Mouse (Mus musculus) forebrain, embryonic 11.5 days (tissue): Measurements from ENCODE around the gene Pkp4. TPM values are rescaled to one million over a fixed set of nuclear protein-coding genes. Genes with fewer than 3 reads are reported as not detected.

Experiments
- ATAC-seq: fragments of 200-750 bp; cut with Nextera tagmentation; replicated peaks from 2 replicates; pipeline ENCODE4 v1.8.0; 2017; ENCODE audit warnings: moderate TSS enrichment; ENCODE audit not compliant: low FRiP score
- DNase-seq: peaks from one replicate; pipeline ENCODE4 v3.0.0-alpha.2; 2017; ENCODE audit warnings: low spot score
- H3K27ac ChIP-seq: fragments of 300-500 bp; sonication (generic); 2 replicates; pipeline ENCODE4 v1.5.1; 2014; ENCODE audit warnings: low read depth, low read length
- H3K27me3 ChIP-seq: fragments of 300-500 bp; sonication (generic); 2 replicates; pipeline ENCODE4 v1.6.1; 2014; ENCODE audit warnings: mild to moderate bottlenecking, low read length, mixed read lengths; ENCODE audit not compliant: control insufficient read depth, insufficient read depth
- H3K36me3 ChIP-seq: fragments of 300-500 bp; sonication (generic); 2 replicates; pipeline ENCODE4 v1.6.1; 2014; ENCODE audit warnings: mild to moderate bottlenecking, low read length, moderate library complexity, mixed read lengths; ENCODE audit not compliant: control insufficient read depth, insufficient read depth
- H3K4me1 ChIP-seq: fragments of 300-500 bp; sonication (generic); replicated peaks from 2 replicates; pipeline ENCODE4 v1.6.1; 2014; ENCODE audit warnings: low read length, mixed read lengths; ENCODE audit not compliant: control insufficient read depth, insufficient read depth
- H3K4me2 ChIP-seq: fragments of 300-500 bp; sonication (generic); 2 replicates; pipeline ENCODE4 v1.6.1; 2014; ENCODE audit warnings: low read depth, mild to moderate bottlenecking, low read length, moderate library complexity, mixed read lengths; ENCODE audit not compliant: severe bottlenecking
- H3K4me3 ChIP-seq: fragments of 300-500 bp; sonication (generic); 2 replicates; pipeline ENCODE4 v1.5.1; 2014; ENCODE audit warnings: low read depth, low read length
- H3K9ac ChIP-seq: fragments of 300-500 bp; sonication (generic); 2 replicates; pipeline ENCODE4 v1.6.1; 2014; ENCODE audit warnings: low read length
- H3K9me3 ChIP-seq: fragments of 300-500 bp; sonication (generic); 2 replicates; pipeline ENCODE4 v1.6.1; 2016; ENCODE audit warnings: low read length, mixed read lengths; ENCODE audit not compliant: control insufficient read depth
- WGBS: fragments of 180-500 bp; shearing (Covaris S2); extraction: QIAGEN DNeasy Blood & Tissue Kit; methylation state at CpG from one replicate; pipeline ENCODE4 v1.1.7; 2014; 5-methylcytosine and 5-hydroxymethylcytosine counted together
- polyA plus RNA-seq: library from polyadenylated mRNA; unstranded; fragments of >200 nt; fragmentation: Nextera tagmentation; extraction: Ambion mirVana; gene quantifications from 2 replicates; pipeline ENCODE4 v1.2.1, GENCODE M21; 2014

The Pkp4 gene
- 24.5 and 26.1 TPM in 2 replicates for polyA plus RNA-seq

DNA sequence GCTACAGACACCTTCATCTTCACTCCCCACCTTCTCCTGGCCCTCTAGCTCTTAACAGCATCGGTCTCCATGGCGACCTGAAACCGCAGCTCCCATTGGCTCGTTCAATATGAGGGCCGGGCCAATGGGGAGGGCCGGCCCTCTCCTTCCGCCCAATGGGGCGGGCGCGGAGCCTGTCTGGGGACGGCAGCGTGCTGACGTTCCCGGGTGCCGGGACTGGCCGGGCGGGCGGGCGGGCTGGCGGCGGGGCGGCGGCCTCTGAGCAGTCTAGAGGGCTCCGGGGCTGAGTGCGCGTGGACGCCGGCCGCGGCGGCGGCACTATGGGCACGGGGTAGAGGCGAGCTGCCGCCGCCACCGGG lies at the start of gene Pkp4, which contains the start of gene Ccdc148:
Gene Pkp4, plus strand, starts transcription at position 246 of the 359 bp plus-strand sequence.
Gene Ccdc148, minus strand, starts transcription at position 79 of the 359 bp plus-strand sequence.
- DNase-seq (peak; percentile 94), ATAC-seq (peak; percentile 97)
- 0% methylated on average over 18 of the region's 37 CpGs for WGBS
- Histone ChIP-seq H3K4me2 (peak within 1 kb of the TSS; percentile 78), H3K9me3 (no peaks in the 10 kb centered on the region), H3K4me1 (peaks cover 3% of the 10 kb centered on the region; the same call in 1 of the 2 replicates), H3K4me3 (peak within 1 kb of the TSS; percentile 90), H3K27me3 (no peaks in the 10 kb centered on the region), H3K36me3 (no peaks in the 10 kb centered on the region), H3K9ac (peak within 1 kb of the TSS; percentile 86), H3K27ac (peak within 1 kb of the TSS; percentile 75)

DNA sequence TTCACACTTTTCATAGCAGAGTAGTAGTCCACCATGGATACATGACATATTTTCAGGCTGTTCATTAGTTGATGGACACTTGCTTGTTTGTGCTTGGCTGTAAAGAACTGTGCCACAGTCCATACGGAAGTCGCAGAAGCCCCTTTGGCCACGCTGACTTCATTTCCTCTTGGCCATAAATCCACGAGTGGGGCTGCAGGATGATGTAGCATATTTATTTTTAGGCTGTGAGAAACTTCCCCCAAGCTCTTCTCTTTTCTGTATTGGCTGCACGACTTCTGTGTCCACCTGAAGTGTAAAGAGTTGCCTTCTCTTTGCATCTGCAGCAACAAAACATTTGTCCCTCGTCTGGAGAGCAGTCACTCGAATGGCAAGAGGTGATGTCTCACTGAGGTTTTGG lies 31.6 kb upstream of the Pkp4 start:
- 88% methylated on average over 7 of the region's 7 CpGs for WGBS
- ATAC-seq = no peak
- H3K4me2 ChIP-seq = no peak overlapping the region
- H3K36me3 ChIP-seq = no peaks in the 10 kb centered on the region
- no peak for DNase-seq
- H3K4me1 ChIP-seq = no peaks in the 10 kb centered on the region
- no peaks in the 10 kb centered on the region for H3K27me3 ChIP-seq
- no peak overlapping the region for H3K27ac ChIP-seq
- no peak overlapping the region for H3K4me3 ChIP-seq
- H3K9me3 ChIP-seq = no peaks in the 10 kb centered on the region
- H3K9ac ChIP-seq = no peak overlapping the region

- Histone ChIP-seq H3K4me2 (no peak overlapping the region), H3K4me3 (no peak overlapping the region), H3K27me3 (no peaks in the 10 kb centered on the region), H3K27ac (no peak overlapping the region), H3K36me3 (no peaks in the 10 kb centered on the region), H3K9me3 (no peaks in the 10 kb centered on the region), H3K9ac (no peak overlapping the region), H3K4me1 (no peaks in the 10 kb centered on the region)
- whole genome bisulfite sequencing = 92% methylated on average over 8 of the region's 8 CpGs
- ATAC-seq (no peak), DNase-seq (no peak)
Measured at GRCm38 (mm10) chr2:59129821-59130220, 30.8 kb upstream of the Pkp4 start.

DNA sequence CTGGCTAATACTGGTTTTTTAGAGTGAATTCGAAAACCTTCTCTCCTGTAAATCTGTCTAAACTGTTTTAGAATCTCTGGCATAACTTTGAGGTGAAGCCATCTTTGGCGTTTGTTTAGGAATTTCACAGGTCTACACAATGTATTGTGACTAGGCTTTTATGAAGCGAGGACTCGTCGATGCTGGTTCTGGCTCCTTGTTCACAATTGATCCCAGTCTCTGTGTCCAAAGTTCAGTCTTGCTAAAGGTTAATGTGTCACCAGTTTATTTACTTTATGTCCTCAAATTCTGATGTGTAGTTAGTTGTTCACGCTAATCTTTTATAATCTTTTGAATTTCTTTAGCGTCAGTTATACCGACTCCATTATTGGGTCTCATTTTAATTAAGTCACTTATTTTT lies 29.6 kb upstream of the Pkp4 start:
- H3K4me3 ChIP-seq = no peak overlapping the region
- H3K4me1 ChIP-seq = no peaks in the 10 kb centered on the region
- H3K27me3 ChIP-seq = no peaks in the 10 kb centered on the region
- 90% methylated on average over 8 of the region's 8 CpGs for WGBS
- DNase-seq (no peak), ATAC-seq (no peak)
- H3K4me2 ChIP-seq = no peak overlapping the region
- H3K9ac ChIP-seq = no peak overlapping the region
- no peak overlapping the region for H3K27ac ChIP-seq
- no peaks in the 10 kb centered on the region for H3K36me3 ChIP-seq
- no peaks in the 10 kb centered on the region for H3K9me3 ChIP-seq

DNA sequence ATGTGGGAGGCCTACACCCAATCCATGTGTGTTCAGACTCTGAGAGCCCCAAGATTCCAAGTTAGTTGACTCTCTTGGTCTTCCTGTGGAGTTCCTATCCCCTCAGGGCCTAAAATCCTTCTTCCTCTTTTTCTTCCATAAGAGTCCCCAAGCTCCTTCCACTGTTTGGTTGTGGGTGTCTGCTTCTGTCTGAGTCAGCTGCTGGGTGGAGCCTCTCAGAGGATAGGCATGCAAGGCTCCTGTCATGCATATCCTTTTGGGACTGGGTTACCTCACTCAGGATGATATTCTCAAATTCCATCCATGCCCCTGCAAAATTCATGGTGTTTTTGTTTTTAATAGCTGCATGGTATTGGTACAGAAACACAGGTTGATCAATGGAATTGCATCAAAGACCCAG lies 5.2 kb upstream of the Pkp4 start:
- H3K4me2 ChIP-seq = no peak overlapping the region
- ATAC-seq = no peak
- no peaks in the 10 kb centered on the region for H3K27me3 ChIP-seq
- H3K36me3 ChIP-seq = no peaks in the 10 kb centered on the region
- no peaks in the 10 kb centered on the region for H3K9me3 ChIP-seq
- no peak overlapping the region for H3K27ac ChIP-seq
- no peak overlapping the region for H3K4me3 ChIP-seq
- no peak overlapping the region for H3K9ac ChIP-seq
- H3K4me1 ChIP-seq = no peaks in the 10 kb centered on the region
- DNase-seq = no peak

DNA sequence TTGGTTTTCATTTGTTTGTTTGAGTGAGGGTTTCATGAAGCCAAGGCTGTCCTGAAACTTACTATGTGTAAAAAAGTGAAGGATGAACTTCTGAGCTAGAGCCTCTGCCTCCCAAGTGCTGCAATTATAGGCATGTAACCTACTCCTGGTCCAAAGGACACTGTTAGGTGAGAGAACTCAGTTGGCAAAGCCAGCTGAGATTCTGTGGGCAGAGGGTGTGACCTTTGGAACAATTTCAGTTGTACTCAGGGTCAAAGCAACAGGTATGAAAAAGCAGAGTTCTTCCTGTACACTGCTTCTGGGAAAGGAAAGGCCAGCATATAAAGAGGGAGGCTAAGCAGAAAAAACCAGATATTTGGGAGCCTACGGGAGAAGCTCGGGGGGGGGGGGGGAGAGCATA lies 2.5 kb upstream of the Pkp4 start:
- peaks cover 3% of the 10 kb centered on the region; the same call in 1 of the 2 replicates for H3K4me1 ChIP-seq
- H3K36me3 ChIP-seq = no peaks in the 10 kb centered on the region
- no peak overlapping the region for H3K4me2 ChIP-seq
- DNase-seq = no peak
- H3K27ac ChIP-seq = no peak overlapping the region
- no peaks in the 10 kb centered on the region for H3K27me3 ChIP-seq
- no peak overlapping the region for H3K9ac ChIP-seq
- no peaks in the 10 kb centered on the region for H3K9me3 ChIP-seq
- H3K4me3 ChIP-seq = no peak overlapping the region
- 66% methylated on average over 2 of the region's 2 CpGs for WGBS
- no peak for ATAC-seq

GRCm38 (mm10) chr2:59159961-59160604 lies 567 bp upstream of the Pkp4 start:
- Histone ChIP-seq H3K9ac (peak overlapping the region; percentile 32; the same call in 1 of the 2 replicates), H3K27ac (no peak overlapping the region; the same call in 1 of the 2 replicates), H3K36me3 (no peaks in the 10 kb centered on the region), H3K4me1 (peaks cover 3% of the 10 kb centered on the region; the same call in 1 of the 2 replicates), H3K27me3 (no peaks in the 10 kb centered on the region), H3K4me2 (peak overlapping the region; percentile 78), H3K9me3 (no peaks in the 10 kb centered on the region), H3K4me3 (peak overlapping the region; percentile 90)
- under 1% methylated on average over 16 of the region's 16 CpGs for WGBS
- no peak for DNase-seq
- ATAC-seq = peak; percentile 22

DNA sequence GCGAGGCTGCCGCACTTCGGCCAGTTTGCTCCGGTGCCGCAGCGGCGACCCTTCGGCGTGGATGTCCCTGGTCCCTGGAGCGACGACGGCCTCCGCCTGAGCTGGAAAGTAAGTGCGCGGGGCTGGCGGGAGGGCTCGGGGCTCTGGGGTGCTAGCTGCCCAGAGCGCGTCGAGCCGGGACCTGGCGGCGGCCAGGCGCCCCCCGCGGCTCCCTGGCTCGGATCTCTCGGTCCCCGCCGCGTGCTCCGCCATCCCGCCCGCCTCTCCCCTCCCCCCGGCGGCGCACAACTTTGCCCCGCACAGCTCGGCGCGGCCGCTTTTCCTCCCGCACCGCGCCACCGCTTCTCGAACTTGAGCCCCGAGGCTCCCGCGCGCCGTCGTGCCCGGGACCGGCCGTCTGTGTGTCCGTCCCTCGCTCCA lies 381 bp downstream of the Pkp4 start:
- H3K36me3 ChIP-seq = no peaks in the 10 kb centered on the region
- peak overlapping the region; percentile 78 for H3K4me2 ChIP-seq
- DNase-seq (no peak), ATAC-seq (peak; percentile 62)
- H3K4me1 ChIP-seq = peaks cover 3% of the 10 kb centered on the region; the same call in 1 of the 2 replicates
- H3K4me3 ChIP-seq = peak overlapping the region; percentile 90
- under 1% methylated on average over 21 of the region's 58 CpGs for WGBS
- peak overlapping the region; percentile 75 for H3K27ac ChIP-seq
- no peaks in the 10 kb centered on the region for H3K27me3 ChIP-seq
- H3K9me3 ChIP-seq = no peaks in the 10 kb centered on the region
- H3K9ac ChIP-seq = peak overlapping the region; percentile 86
